Mouse (Mus musculus) small intestine, adult 2 months (tissue): ENCODE measurements around the gene Arhgef19.

Experiments used
- CTCF ChIP-seq: fragments of 200-500 bp; IDR thresholded peaks from 2 replicates; pipeline ENCODE4 v1.5.1; 2012; ENCODE audit warnings: low read depth, mild to moderate bottlenecking, control low read depth, inconsistent platforms, low read length, moderate library complexity, mixed read lengths; ENCODE audit not compliant: insufficient replicate concordance, insufficient read length; ENCODE audit errors: extremely low read depth
- POLR2A ChIP-seq: fragments of 200-500 bp; IDR thresholded peaks from 2 replicates; pipeline ENCODE4 v1.6.1; 2012; ENCODE audit warnings: low read depth, mild to moderate bottlenecking, control low read depth, inconsistent platforms, low read length, moderate library complexity

DNA sequence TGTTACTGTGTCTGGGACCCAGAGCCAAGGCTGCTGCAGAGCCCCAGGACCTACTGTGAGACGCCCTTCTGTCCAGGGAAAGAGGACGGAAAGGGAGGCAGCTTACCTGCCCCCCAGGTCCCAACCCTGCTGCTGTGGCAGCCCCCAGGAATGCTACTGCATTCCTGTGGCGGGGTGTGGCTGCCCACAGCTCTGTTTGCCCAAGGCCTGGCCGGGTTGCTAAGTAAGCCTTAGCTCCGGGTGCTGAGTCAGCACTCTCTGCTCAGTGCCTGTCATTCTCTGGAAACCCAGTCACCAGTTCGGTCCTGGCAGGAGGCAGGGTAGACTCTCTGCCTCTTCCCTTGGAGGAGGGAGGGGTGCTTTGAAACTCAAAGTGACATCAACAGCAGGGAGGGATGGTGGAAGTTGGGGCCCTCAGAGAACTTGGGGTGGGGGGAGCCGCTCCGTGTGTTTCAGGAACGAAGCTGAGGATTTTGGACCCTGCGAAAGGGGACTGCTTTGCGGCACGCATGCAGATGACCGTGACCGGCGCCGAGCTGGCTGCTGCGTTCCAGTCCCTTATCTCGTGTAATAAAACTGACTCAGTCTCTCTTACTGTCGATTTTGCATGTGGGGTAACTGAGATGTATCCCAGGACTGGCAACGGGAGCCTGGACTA lies 47.7 kb downstream of the Arhgef19 start:
- TF ChIP-seq POLR2A: no peak
- TF ChIP-seq CTCF: no peak
